Mouse (Mus musculus) limb, embryonic 14.5 days (tissue): ENCODE results near the gene Ccnt2. TPM values are rescaled to one million over a fixed set of nuclear protein-coding genes. Genes with fewer than 3 reads are reported as not detected.
A peak's percentile ranks its signal among the peaks of the same experiment; 100 is the strongest.

Source experiments
- ATAC-seq: fragments of 200-750 bp; cut with Nextera tagmentation; 2 replicates; pipeline ENCODE4 v1.8.0; 2017; ENCODE audit warnings: low read depth, moderate number of reproducible peaks, moderate TSS enrichment; ENCODE audit not compliant: low FRiP score
- DNase-seq: peaks from one replicate; pipeline ENCODE4 v3.0.0-alpha.2; 2015; ENCODE audit warnings: low spot score
- H3K27ac ChIP-seq: fragments of 300-500 bp; sonication (generic); replicated peaks from 2 replicates; pipeline ENCODE4 v1.5.1; 2014; ENCODE audit warnings: low read depth, mild to moderate bottlenecking, low read length, moderate library complexity, mixed read lengths
- H3K27me3 ChIP-seq: fragments of 300-500 bp; sonication (generic); 2 replicates; pipeline ENCODE4 v1.6.1; 2014; ENCODE audit warnings: low read length, mixed read lengths; ENCODE audit not compliant: control insufficient read depth, insufficient read depth
- H3K36me3 ChIP-seq: fragments of 300-500 bp; sonication (generic); 2 replicates; pipeline ENCODE4 v1.6.1; 2014; ENCODE audit warnings: mild to moderate bottlenecking, low read length, moderate library complexity, mixed read lengths; ENCODE audit not compliant: control insufficient read depth, insufficient read depth
- H3K4me1 ChIP-seq: fragments of 300-500 bp; sonication (generic); 2 replicates; pipeline ENCODE4 v1.6.1; 2014; ENCODE audit warnings: antibody characterized with exemption, low read length, mixed read lengths; ENCODE audit not compliant: control insufficient read depth, insufficient read depth
- H3K4me2 ChIP-seq: fragments of 300-500 bp; sonication (generic); replicated peaks from 2 replicates; pipeline ENCODE4 v1.6.1; 2014; ENCODE audit warnings: low read depth, mild to moderate bottlenecking, low read length, moderate library complexity; ENCODE audit not compliant: severe bottlenecking
- H3K4me3 ChIP-seq: fragments of 300-500 bp; sonication (generic); replicated peaks from 2 replicates; pipeline ENCODE4 v1.5.1; 2014; ENCODE audit warnings: low read length
- H3K9ac ChIP-seq: fragments of 300-500 bp; sonication (generic); 2 replicates; pipeline ENCODE4 v1.6.1; 2014; ENCODE audit warnings: mild to moderate bottlenecking, low read depth, low read length, moderate library complexity; ENCODE audit not compliant: severe bottlenecking
- H3K9me3 ChIP-seq: fragments of 300-500 bp; sonication (generic); 2 replicates; pipeline ENCODE4 v1.6.1; 2016; ENCODE audit warnings: low read length; ENCODE audit not compliant: control insufficient read depth
- POLR2A ChIP-seq: fragments of 200-500 bp; IDR thresholded peaks from 2 replicates; pipeline ENCODE4 v1.8.0; 2012; ENCODE audit warnings: inconsistent platforms, mild to moderate bottlenecking, moderate library complexity, borderline replicate concordance; ENCODE audit not compliant: insufficient read depth, insufficient read length; ENCODE audit errors: extremely low read depth
- WGBS: fragments of 180-500 bp; shearing (Covaris S2); extraction: QIAGEN DNeasy Blood & Tissue Kit; methylation state at CpG from one replicate; pipeline ENCODE4 v1.1.7; 2014; 5-methylcytosine and 5-hydroxymethylcytosine counted together
- polyA plus RNA-seq, 2 experiments: library from polyadenylated mRNA; depleted of rRNA in 1 of 2; stranded (reverse) in 1 of 2; unstranded in 1 of 2; fragments of >200 nt; fragmentation: Nextera tagmentation in 1 of 2; extraction: Ambion mirVana in 1 of 2; gene quantifications; 2 replicates each; pipeline versions ENCODE4 v1.2.1 to v1.2.3; 2012 to 2014

Gene Ccnt2
- polyA plus RNA-seq, 2 experiments = 53.6 to 67.0 TPM

GRCm38 (mm10) chr1:127802916-127803315 lies 29.0 kb downstream of the Ccnt2 start:
- H3K4me3 ChIP-seq = no peak overlapping the region
- 89% methylated on average over 8 of the region's 8 CpGs for WGBS
- no peak for DNase-seq
- no peak overlapping the region for H3K27ac ChIP-seq
- peaks cover 64% of the 10 kb centered on the region for H3K36me3 ChIP-seq
- H3K4me1 ChIP-seq = no peaks in the 10 kb centered on the region
- no peaks in the 10 kb centered on the region for H3K9me3 ChIP-seq
- H3K27me3 ChIP-seq = no peaks in the 10 kb centered on the region
- TF ChIP-seq POLR2A = no peak
- H3K9ac ChIP-seq = no peak overlapping the region
- no peak for ATAC-seq
- H3K4me2 ChIP-seq = no peak overlapping the region

DNA sequence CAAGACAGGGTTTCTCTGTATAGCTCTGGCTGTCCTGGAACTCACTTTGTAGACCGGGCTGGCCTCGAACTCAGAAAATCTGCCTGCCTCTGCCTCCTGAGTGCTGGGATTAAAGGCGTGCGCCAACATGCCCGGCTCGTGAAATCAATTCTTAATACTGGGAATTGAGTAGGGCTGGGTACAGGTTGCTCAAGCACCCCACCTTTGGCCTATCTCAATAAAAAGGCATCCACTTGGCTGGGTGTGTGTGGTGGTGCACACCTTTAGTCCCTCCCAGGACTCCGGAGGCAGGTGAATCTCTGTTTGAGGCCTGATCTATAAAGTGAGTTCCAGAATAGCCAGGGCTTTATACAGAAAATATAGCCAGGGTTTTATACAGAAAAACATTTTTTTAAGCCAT lies 34.7 kb downstream of the Ccnt2 start:
- H3K9me3 ChIP-seq = no peaks in the 10 kb centered on the region
- no peak overlapping the region for H3K4me2 ChIP-seq
- H3K9ac ChIP-seq = no peak overlapping the region
- no peak overlapping the region for H3K27ac ChIP-seq
- no peak for ATAC-seq
- peaks cover 26% of the 10 kb centered on the region for H3K36me3 ChIP-seq
- no peak for TF ChIP-seq POLR2A
- WGBS = 95% methylated on average over 7 of the region's 7 CpGs
- no peak for DNase-seq
- H3K4me1 ChIP-seq = no peaks in the 10 kb centered on the region
- no peak overlapping the region for H3K4me3 ChIP-seq
- H3K27me3 ChIP-seq = no peaks in the 10 kb centered on the region

DNA sequence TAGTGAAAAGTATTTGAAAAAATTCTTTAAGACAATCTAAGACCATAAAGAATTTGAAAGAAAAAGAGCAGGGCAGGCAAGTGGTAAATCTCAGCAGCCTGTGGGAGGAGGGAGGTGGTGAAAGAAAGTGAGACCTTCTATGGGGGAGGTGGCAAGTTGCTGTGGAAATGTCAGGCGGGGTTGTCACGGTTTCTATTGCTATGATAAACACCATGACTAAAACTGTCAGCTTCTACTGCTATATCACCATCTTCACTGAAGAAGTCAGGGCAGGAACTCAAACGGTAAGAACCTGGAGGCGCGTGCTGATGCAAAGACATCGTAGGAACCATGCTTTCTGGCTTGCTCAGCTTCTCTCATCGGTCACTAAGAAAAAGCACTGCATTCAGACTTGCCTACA lies 39.0 kb downstream of the Ccnt2 start:
- no peaks in the 10 kb centered on the region for H3K36me3 ChIP-seq
- no peaks in the 10 kb centered on the region for H3K27me3 ChIP-seq
- WGBS = 68% methylated on average over 7 of the region's 7 CpGs
- ATAC-seq (no peak), DNase-seq (no peak)
- no peak overlapping the region for H3K4me2 ChIP-seq
- no peak overlapping the region for H3K9ac ChIP-seq
- H3K4me3 ChIP-seq = no peak overlapping the region
- TF ChIP-seq POLR2A = no peak
- no peaks in the 10 kb centered on the region for H3K4me1 ChIP-seq
- H3K9me3 ChIP-seq = no peaks in the 10 kb centered on the region
- H3K27ac ChIP-seq = no peak overlapping the region

- no peaks in the 10 kb centered on the region for H3K9me3 ChIP-seq
- no peak for TF ChIP-seq POLR2A
- H3K27me3 ChIP-seq = no peaks in the 10 kb centered on the region
- H3K9ac ChIP-seq = no peak overlapping the region
- no peak overlapping the region for H3K4me2 ChIP-seq
- no peak overlapping the region for H3K4me3 ChIP-seq
- no peak for DNase-seq
- H3K27ac ChIP-seq = no peak overlapping the region
- no peak for ATAC-seq
- no peaks in the 10 kb centered on the region for H3K4me1 ChIP-seq
- no peaks in the 10 kb centered on the region for H3K36me3 ChIP-seq
- 83% methylated on average over 6 of the region's 6 CpGs for WGBS
Measured at GRCm38 (mm10) chr1:127816381-127816780, 42.4 kb downstream of the Ccnt2 start.

GRCm38 (mm10) chr1:127827325-127827724 lies 53.4 kb downstream of the Ccnt2 start:
- Histone ChIP-seq H3K4me3 (no peak overlapping the region), H3K9ac (no peak overlapping the region), H3K27ac (no peak overlapping the region), H3K9me3 (no peaks in the 10 kb centered on the region), H3K4me2 (no peak overlapping the region), H3K27me3 (no peaks in the 10 kb centered on the region), H3K4me1 (no peaks in the 10 kb centered on the region), H3K36me3 (no peaks in the 10 kb centered on the region)
- ATAC-seq (no peak), DNase-seq (peak; percentile 82)
- no peak for TF ChIP-seq POLR2A
- WGBS = 19% methylated on average over 2 of the region's 2 CpGs
